Mouse (Mus musculus): Measurements from ENCODE around the gene Srpk2. TPM values are rescaled to one million over a fixed set of nuclear protein-coding genes. Genes with fewer than 3 reads are reported as not detected.
"Not testable (repeated sequence)": the region's sequence is repeated elsewhere in the genome, so short reads cannot be mapped to it uniquely, and the experiment has no call there.

The Srpk2 gene
- polyA plus RNA-seq, 1 experiment from 2014 or later = 36.2 TPM

- H3K9ac ChIP-seq = no peak overlapping the region
- no peaks in the 10 kb centered on the region for H3K27me3 ChIP-seq (replicated peaks)
These were observed 107.9 kb downstream of the Srpk2 start for GRCm38 (mm10) chr5:23576336-23577094.

GRCm38 (mm10) chr5:23573942-23574341 lies 110.5 kb downstream of the Srpk2 start:
- H3K36me3 ChIP-seq = 0 out of 2 replicates have a peak, but pooled peaks cover 5% of the 10 kb centered on the region
- no peak overlapping the region for H3K9ac ChIP-seq
- H3K4me1 ChIP-seq (replicated peaks) = peaks cover 2% of the 10 kb centered on the region; the same call in 1 of the 2 replicates
- H3K4me2 ChIP-seq (replicated peaks) = no peak overlapping the region
- 96% methylated on average over 5 of the region's 5 CpGs for WGBS
- no peak overlapping the region for H3K27ac ChIP-seq
- H3K9me3 ChIP-seq = no peaks in the 10 kb centered on the region
- no peak for ATAC-seq
- H3K4me3 ChIP-seq (replicated peaks) = no peak overlapping the region
- H3K27me3 ChIP-seq (replicated peaks) = no peaks in the 10 kb centered on the region

More at GRCm38 (mm10) chr5:23576336-23577094, 107.9 kb downstream of the Srpk2 start:
- no peaks in the 10 kb centered on the region for H3K9me3 ChIP-seq
- no peak overlapping the region for H3K27ac ChIP-seq
- H3K36me3 ChIP-seq = 0 out of 2 replicates have a peak, but pooled peaks cover 5% of the 10 kb centered on the region
- no peak for ATAC-seq
- H3K4me3 ChIP-seq (replicated peaks) = no peak overlapping the region
- no peak overlapping the region for H3K4me2 ChIP-seq (replicated peaks)
- peaks cover 4% of the 10 kb centered on the region; the same call in 1 of the 2 replicates for H3K4me1 ChIP-seq (replicated peaks)
- WGBS = 52% methylated on average over 6 of the region's 6 CpGs

GRCm38 (mm10) chr5:23568188-23568587 lies 116.2 kb downstream of the Srpk2 start:
- Histone ChIP-seq H3K4me2 (replicated peaks) (no peak overlapping the region), H3K4me3 (replicated peaks) (no peak overlapping the region), H3K9me3 (no peaks in the 10 kb centered on the region), H3K4me1 (replicated peaks) (no peaks in the 10 kb centered on the region), H3K27ac (no peak overlapping the region), H3K36me3 (peaks cover 3% of the 10 kb centered on the region; the same call in 1 of the 2 replicates), H3K9ac (no peak overlapping the region), H3K27me3 (replicated peaks) (no peaks in the 10 kb centered on the region)
- ATAC-seq = no peak
- WGBS = 95% methylated on average over 5 of the region's 5 CpGs

DNA sequence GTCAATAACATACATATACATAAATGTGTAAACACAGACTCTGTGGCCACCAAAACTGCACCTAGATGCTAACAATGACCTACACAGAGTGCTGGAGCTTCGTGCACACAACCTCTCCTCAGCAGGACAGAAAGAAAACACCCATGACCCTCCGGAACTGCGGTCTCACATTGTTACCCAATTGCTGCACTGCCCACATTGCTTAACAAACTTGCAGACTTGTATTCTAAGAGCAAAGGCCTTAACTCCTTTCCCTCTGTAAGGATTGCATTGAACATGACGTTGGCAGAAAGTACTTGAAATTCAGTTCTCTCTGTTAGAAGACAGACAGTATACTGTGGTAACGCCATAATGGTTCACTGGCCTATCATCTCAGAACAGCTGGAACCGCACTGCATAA lies 118.0 kb downstream of the Srpk2 start:
- 87% methylated on average over 6 of the region's 6 CpGs for WGBS
- no peaks in the 10 kb centered on the region for H3K4me1 ChIP-seq (replicated peaks)
- H3K4me3 ChIP-seq (replicated peaks) = no peak overlapping the region
- no peak overlapping the region for H3K9ac ChIP-seq
- H3K27me3 ChIP-seq (replicated peaks) = no peaks in the 10 kb centered on the region
- H3K4me2 ChIP-seq (replicated peaks) = no peak overlapping the region
- H3K27ac ChIP-seq = no peak overlapping the region
- no peak for ATAC-seq
- no peaks in the 10 kb centered on the region for H3K9me3 ChIP-seq
- peaks cover 3% of the 10 kb centered on the region; the same call in 1 of the 2 replicates for H3K36me3 ChIP-seq

GRCm38 (mm10) chr5:23562278-23563060 lies 121.9 kb downstream of the Srpk2 start:
- H3K27me3 ChIP-seq (replicated peaks) = no peaks in the 10 kb centered on the region
- ATAC-seq = no peak

GRCm38 (mm10) chr5:23561227-23561626 lies 123.2 kb downstream of the Srpk2 start:
- Histone ChIP-seq H3K27me3 (replicated peaks) (no peaks in the 10 kb centered on the region), H3K27ac (no peak overlapping the region), H3K9me3 (no peaks in the 10 kb centered on the region), H3K4me2 (replicated peaks) (no peak overlapping the region), H3K9ac (no peak overlapping the region), H3K4me1 (replicated peaks) (no peaks in the 10 kb centered on the region), H3K36me3 (peaks cover 3% of the 10 kb centered on the region; the same call in 1 of the 2 replicates), H3K4me3 (replicated peaks) (no peak overlapping the region)
- no peak for ATAC-seq
- 97% methylated on average over 2 of the region's 2 CpGs for WGBS

More at GRCm38 (mm10) chr5:23562278-23563060, 121.9 kb downstream of the Srpk2 start:
- Histone ChIP-seq H3K9ac (no peak overlapping the region), H3K4me3 (replicated peaks) (no peak overlapping the region), H3K9me3 (no peaks in the 10 kb centered on the region), H3K36me3 (peaks cover 3% of the 10 kb centered on the region; the same call in 1 of the 2 replicates), H3K4me2 (replicated peaks) (no peak overlapping the region), H3K4me1 (replicated peaks) (no peaks in the 10 kb centered on the region), H3K27ac (no peak overlapping the region)
- 45% methylated on average over 4 of the region's 4 CpGs for WGBS

DNA sequence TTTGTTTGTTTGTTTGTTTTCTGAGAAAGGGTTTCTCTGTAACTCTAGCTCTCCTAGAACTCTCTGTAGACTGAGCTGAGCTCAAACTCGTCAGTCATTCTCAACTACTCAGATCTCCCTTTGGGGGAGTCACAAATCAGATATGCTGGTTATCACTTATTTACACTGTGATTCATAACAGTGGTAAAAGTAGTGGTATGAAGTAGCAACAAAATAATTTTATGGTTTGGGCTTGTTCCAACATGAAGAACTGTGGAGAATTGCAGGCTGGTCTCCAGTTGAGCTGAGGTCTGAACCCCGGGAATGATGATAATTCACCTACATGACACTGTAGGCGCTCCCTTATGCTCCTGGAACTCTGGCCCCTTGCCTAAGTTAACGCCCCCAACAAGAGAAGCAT lies 124.2 kb downstream of the Srpk2 start:
- Histone ChIP-seq H3K4me3 (replicated peaks) (no peak overlapping the region), H3K27me3 (replicated peaks) (no peaks in the 10 kb centered on the region), H3K9me3 (no peaks in the 10 kb centered on the region), H3K9ac (no peak overlapping the region), H3K27ac (no peak overlapping the region), H3K4me1 (replicated peaks) (0 out of 2 replicates have a peak, but pooled peaks cover 3% of the 10 kb centered on the region), H3K36me3 (peaks cover 3% of the 10 kb centered on the region; the same call in 1 of the 2 replicates), H3K4me2 (replicated peaks) (no peak overlapping the region)
- 74% methylated on average over 4 of the region's 4 CpGs for WGBS
- no peak for ATAC-seq

GRCm38 (mm10) chr5:23556007-23556770 lies 128.2 kb downstream of the Srpk2 start:
- Histone ChIP-seq H3K27ac (0 out of 2 replicates have a peak overlapping the region, but pooled peaks have one; percentile 36), H3K9me3 (no peaks in the 10 kb centered on the region), H3K4me3 (replicated peaks) (no peak overlapping the region), H3K4me2 (replicated peaks) (peak overlapping the region; percentile 11; the same call in 1 of the 2 replicates), H3K4me1 (replicated peaks) (0 out of 2 replicates have a peak, but pooled peaks cover 3% of the 10 kb centered on the region), H3K27me3 (replicated peaks) (no peaks in the 10 kb centered on the region), H3K9ac (no peak overlapping the region), H3K36me3 (no peaks in the 10 kb centered on the region)
- WGBS = 45% methylated on average over 7 of the region's 7 CpGs
- ATAC-seq = peak; percentile 85

- not testable (repeated sequence) for H3K4me1 ChIP-seq (replicated peaks); ATAC-seq; H3K9ac ChIP-seq; H3K4me3 ChIP-seq (replicated peaks); H3K27me3 ChIP-seq (replicated peaks); H3K4me2 ChIP-seq (replicated peaks); H3K36me3 ChIP-seq; H3K9me3 ChIP-seq; H3K27ac ChIP-seq
- 66% methylated on average over 3 of the region's 3 CpGs for WGBS
These were observed 131.1 kb downstream of the Srpk2 start for GRCm38 (mm10) chr5:23553338-23553737.

DNA sequence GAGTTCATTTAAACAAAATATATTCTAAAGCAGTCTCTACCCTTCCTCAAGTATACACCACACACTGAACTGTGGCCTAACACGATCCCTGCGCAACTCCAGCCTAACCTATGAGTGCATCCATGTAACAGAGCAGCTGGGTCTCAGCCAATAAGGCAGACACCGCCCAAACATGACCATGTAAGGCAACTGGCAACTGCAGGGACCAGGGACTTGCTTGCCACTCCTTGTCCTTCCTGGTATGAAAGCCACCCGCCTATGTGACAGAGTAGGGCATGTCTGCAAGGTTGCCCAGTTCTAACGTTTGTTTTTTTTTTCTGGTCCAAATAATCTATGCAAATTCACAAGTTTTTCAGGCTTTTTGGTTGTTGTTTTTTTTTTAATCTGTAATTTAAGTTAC lies 132.7 kb downstream of the Srpk2 start:
- no peak overlapping the region for H3K4me3 ChIP-seq (replicated peaks)
- H3K27ac ChIP-seq = no peak overlapping the region
- no peak overlapping the region for H3K4me2 ChIP-seq (replicated peaks)
- ATAC-seq = no peak
- WGBS = 72% methylated on average over 5 of the region's 5 CpGs
- H3K9ac ChIP-seq = no peak overlapping the region
- H3K9me3 ChIP-seq = no peaks in the 10 kb centered on the region
- H3K4me1 ChIP-seq (replicated peaks) = 0 out of 2 replicates have a peak, but pooled peaks cover 3% of the 10 kb centered on the region
- no peaks in the 10 kb centered on the region for H3K36me3 ChIP-seq
- no peaks in the 10 kb centered on the region for H3K27me3 ChIP-seq (replicated peaks)

GRCm38 (mm10) chr5:23535692-23536091 lies 148.7 kb downstream of the Srpk2 start:
- no peak for ATAC-seq

More at GRCm38 (mm10) chr5:23535692-23536091, 148.7 kb downstream of the Srpk2 start:
- WGBS = 92% methylated on average over 7 of the region's 7 CpGs
- H3K4me3 ChIP-seq (replicated peaks) = no peak overlapping the region
- H3K27me3 ChIP-seq (replicated peaks) = no peaks in the 10 kb centered on the region
- peaks cover 7% of the 10 kb centered on the region; the same call in 1 of the 2 replicates for H3K36me3 ChIP-seq
- no peaks in the 10 kb centered on the region for H3K9me3 ChIP-seq
- H3K4me2 ChIP-seq (replicated peaks) = no peak overlapping the region
- H3K4me1 ChIP-seq (replicated peaks) = no peaks in the 10 kb centered on the region
- no peak overlapping the region for H3K9ac ChIP-seq
- H3K27ac ChIP-seq = no peak overlapping the region

Data from intestine, embryonic 15.5 days (tissue).